Mouse (Mus musculus) thymus, adult 2 months (tissue): ENCODE data around the gene Ntrk3.

Experiments used
- CTCF ChIP-seq: fragments of 200-500 bp; IDR thresholded peaks from 2 replicates; pipeline ENCODE4 v1.5.1; 2012; ENCODE audit warnings: mild to moderate bottlenecking, control low read depth, low read length, moderate library complexity, borderline replicate concordance; ENCODE audit not compliant: control insufficient read depth, poor library complexity, insufficient read depth; ENCODE audit errors: extremely low read depth
- POLR2A ChIP-seq: fragments of 200-500 bp; IDR thresholded peaks from 2 replicates; pipeline ENCODE4 v1.6.1; 2012; ENCODE audit warnings: mild to moderate bottlenecking, low read length, control low read depth, moderate library complexity; ENCODE audit not compliant: control insufficient read depth, poor library complexity, insufficient read depth; ENCODE audit errors: extremely low read depth

GRCm38 (mm10) chr7:78441706-78442105 is 296.1 kb downstream of the Ntrk3 start:
- TF ChIP-seq CTCF (no peak), POLR2A (no peak)
